11 mouse cellular contexts compared by ENCODE assay signal in the genomic region with DNA sequence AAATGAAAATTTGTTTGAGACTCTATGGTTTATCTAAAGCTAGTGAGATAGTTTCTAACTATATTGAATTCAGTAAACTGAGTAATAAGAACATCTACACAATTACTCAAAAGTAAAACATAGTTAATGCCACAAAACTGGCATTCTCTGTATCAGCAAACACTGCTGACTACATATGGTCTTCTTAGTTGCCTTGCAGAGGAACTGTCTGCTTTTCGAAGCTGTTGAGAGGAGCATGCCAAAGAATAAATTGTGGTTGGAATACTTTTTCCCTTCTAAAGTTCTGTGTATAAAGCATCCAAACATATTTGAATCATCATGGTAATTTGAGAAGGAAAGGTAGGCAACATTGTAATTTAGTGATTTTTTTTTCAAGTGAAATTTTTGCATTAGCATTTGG.
"Had no signal": no experiment of that assay in that cellular context is flagged by ENCODE, and none has a peak within 500 bp of the region (broad histone marks: within the 10 kb centered on the region; RNA-seq: fewer than 3 reads in every experiment).

No protein-coding gene starts in this region.

- H3K27me3 ChIP-seq: liver, embryonic 13.5 days had no signal

- H3K4me3 ChIP-seq: left cerebral cortex, adult 2 months; liver, embryonic 13.5 days had no signal

- H3K27ac ChIP-seq: left cerebral cortex, adult 2 months; liver, embryonic 13.5 days had no signal

- H3K9me3 ChIP-seq: liver, embryonic 13.5 days had no signal

- DNase-seq: kidney, postnatal 14 days; kidney, postnatal 4 days; liver, embryonic 13.5 days; lung, adult 2 months; lung, postnatal 14 days; lung, postnatal 4 days; midbrain, embryonic 14.5 days; thymus, adult 18-20 months; thymus, postnatal 36 days had no signal

- H3K4me1 ChIP-seq: liver, embryonic 13.5 days had no signal

- H3K36me3 ChIP-seq: liver, embryonic 13.5 days had no signal

- H3K4me2 ChIP-seq: liver, embryonic 13.5 days; midbrain, embryonic 11.5 days had no signal

- H3K9ac ChIP-seq: liver, embryonic 13.5 days had no signal
